Mouse (Mus musculus): ENCODE measurements around the gene Smtnl1. TPM values are rescaled to one million over a fixed set of nuclear protein-coding genes. Genes with fewer than 3 reads are reported as not detected.

Smtnl1 gene
- total and polyA plus RNA-seq, 3 experiments: not detected

DNA sequence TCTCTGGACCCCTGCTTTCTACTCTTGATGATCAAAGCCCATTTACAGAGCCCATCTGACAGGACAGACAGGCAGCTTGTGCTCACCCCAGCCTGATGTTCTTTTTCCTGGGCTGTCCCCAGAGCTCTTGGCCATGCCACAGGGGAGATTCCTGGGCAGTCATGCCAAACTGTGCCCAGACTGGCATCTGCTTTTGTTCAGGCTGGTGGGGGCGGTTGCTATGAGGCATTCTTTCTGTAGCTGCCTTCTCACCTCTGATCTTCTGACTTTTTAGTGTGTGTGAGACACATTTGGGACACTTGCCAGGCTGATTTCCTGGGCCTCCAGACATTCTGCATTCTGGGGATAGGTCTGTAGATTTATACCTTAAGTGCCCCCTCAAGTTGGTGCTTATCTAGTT lies 36.1 kb upstream of the Smtnl1 start:
- Histone ChIP-seq H3K36me3 (ENCODE audit: control insufficient read depth in 1 of 2, insufficient read depth in 2 of 2, low read length in 2 of 2) (peaks cover 15 to 16% of the 10 kb centered on the region in 2 experiments), H3K4me3 (ENCODE audit: control insufficient read depth in 1 of 2, insufficient read depth in 1 of 2, low read depth in 2 of 2, low read length in 2 of 2) (no peak overlapping the region), H3K9me3 (replicated peaks; ENCODE audit: insufficient read depth, low read length) (no peaks in the 10 kb centered on the region), H3K27me3 (ENCODE audit: control insufficient read depth in 1 of 2, insufficient read depth in 2 of 2, low read length in 2 of 2) (no peaks in the 10 kb centered on the region), H3K4me1 (ENCODE audit: control insufficient read depth in 1 of 2, insufficient read depth in 2 of 2, low read length in 2 of 2) (peaks cover 6 to 11% of the 10 kb centered on the region in 2 experiments), H3K27ac (ENCODE audit: control insufficient read depth, low read depth, low read length) (no peak overlapping the region), H3K79me2 (ENCODE audit: control insufficient read depth, insufficient read depth, low read length, poor library complexity) (no peaks in the 10 kb centered on the region), H3K9ac (ENCODE audit: control insufficient read depth, low read depth, low read length, poor library complexity, severe bottlenecking) (no peak overlapping the region)
- DNase-seq (ENCODE audit: low read depth, low spot score): no peak
- TF ChIP-seq E2F4 (IDR thresholded peaks at IDR 0.05; ENCODE audit: borderline replicate concordance, low read depth, low read length) (no peak), USF2 (IDR thresholded peaks at IDR 0.05; ENCODE audit: borderline replicate concordance in 1 of 2, insufficient read depth in 1 of 2, low read depth in 1 of 2, low read length in 2 of 2) (no peak), NRF1 (IDR thresholded peaks at IDR 0.05; ENCODE audit: insufficient read depth, low read depth, low read length, poor library complexity, severe bottlenecking) (no peak), POLR2AphosphoS5 (IDR thresholded peaks at IDR 0.05; ENCODE audit: borderline replicate concordance, low read depth, low read length) (no peak), MYC (IDR thresholded peaks at IDR 0.05; ENCODE audit: low read depth, low read length) (no peak), ZC3H11A (IDR thresholded peaks at IDR 0.05; ENCODE audit: low read depth, low read length) (no peak), MXI1 (IDR thresholded peaks at IDR 0.05; ENCODE audit: low read depth, low read length) (no peak), MYB (IDR thresholded peaks at IDR 0.05; ENCODE audit: low read depth, low read length) (no peak), UBTF (IDR thresholded peaks at IDR 0.05; ENCODE audit: borderline replicate concordance, insufficient read depth, low read depth, low read length) (no peak), TCF12 (IDR thresholded peaks at IDR 0.05; ENCODE audit: low read depth, low read length) (no peak), MAX (IDR thresholded peaks at IDR 0.05; ENCODE audit: low read length) (no peak), USF1 (IDR thresholded peaks at IDR 0.05; ENCODE audit: low read depth, low read length) (no peak), MAFK (IDR thresholded peaks at IDR 0.05; ENCODE audit: borderline replicate concordance, low read depth, low read length) (no peak), BHLHE40 (IDR thresholded peaks at IDR 0.05; ENCODE audit: borderline replicate concordance, low read depth, low read length) (no peak), ZNF384 (IDR thresholded peaks at IDR 0.05; ENCODE audit: low read depth, low read length) (no peak)

DNA sequence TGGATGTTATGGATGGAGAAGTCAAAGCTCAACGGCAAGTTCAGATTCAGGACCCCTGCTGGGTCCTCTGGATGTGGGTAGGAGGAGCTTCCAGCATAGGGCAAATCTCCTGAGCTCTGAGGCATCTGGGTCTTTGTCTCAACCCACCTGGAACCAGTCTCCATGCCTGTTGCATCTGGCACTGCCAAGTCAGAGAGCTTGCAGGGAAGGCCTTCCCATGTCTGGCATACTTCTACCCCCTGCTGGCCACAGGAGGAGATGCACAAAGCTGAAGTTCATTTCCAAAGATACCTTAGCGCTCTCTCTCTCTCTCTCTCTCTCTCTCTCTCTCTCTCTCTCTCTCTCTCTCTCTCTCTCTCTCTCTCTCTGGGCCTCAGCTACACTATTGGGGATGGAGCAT lies 33.3 kb upstream of the Smtnl1 start:
- no peaks in the 10 kb centered on the region for H3K27me3 ChIP-seq (ENCODE audit: control insufficient read depth in 1 of 2, insufficient read depth in 2 of 2, low read length in 2 of 2)
- H3K79me2 ChIP-seq (ENCODE audit: control insufficient read depth, insufficient read depth, low read length, poor library complexity): no peaks in the 10 kb centered on the region
- no peaks in the 10 kb centered on the region for H3K9me3 ChIP-seq (replicated peaks; ENCODE audit: insufficient read depth, low read length)
- peaks cover 0 to 5% of the 10 kb centered on the region in 2 experiments; a peak in 2 of 4 replicates for H3K4me1 ChIP-seq (ENCODE audit: control insufficient read depth in 1 of 2, insufficient read depth in 2 of 2, low read length in 2 of 2)
- no peak overlapping the region for H3K9ac ChIP-seq (ENCODE audit: control insufficient read depth, low read depth, low read length, poor library complexity, severe bottlenecking)
- DNase-seq (ENCODE audit: low read depth, low spot score): peak; percentile 69
- TF ChIP-seq CTCF (IDR thresholded peaks at IDR 0.05 in 2 of 3, conservative IDR thresholded peaks at IDR 0.05 in 1 of 3; ENCODE audit: control insufficient read depth in 1 of 3, insufficient read depth in 1 of 3, low read depth in 2 of 3, low read length in 3 of 3, poor library complexity in 1 of 3, severe bottlenecking in 1 of 3): peak; percentile 68 to 72 (median 68)
- no peak for TF ChIP-seq ZNF384 (IDR thresholded peaks at IDR 0.05; ENCODE audit: low read depth, low read length)
- no peak for TF ChIP-seq CHD1 (IDR thresholded peaks at IDR 0.05; ENCODE audit: low read depth, low read length)
- peak; percentile 67 for TF ChIP-seq ZC3H11A (IDR thresholded peaks at IDR 0.05; ENCODE audit: low read depth, low read length)
- TF ChIP-seq SIN3A (IDR thresholded peaks at IDR 0.05; ENCODE audit: low read length): 0 out of 2 replicates have a peak, but pooled peaks have one; percentile 22
- peak; percentile 73; the same call in 1 of the 2 replicates for TF ChIP-seq JUND (IDR thresholded peaks at IDR 0.05; ENCODE audit: low read depth, low read length)
- TF ChIP-seq POLR2A (IDR thresholded peaks at IDR 0.05; ENCODE audit: control insufficient read depth in 1 of 2, insufficient read depth in 1 of 2, low read depth in 1 of 2, low read length in 2 of 2, poor library complexity in 1 of 2): no peak; a peak in 1 of 4 replicates
- peak; percentile 73 for TF ChIP-seq SMC3 (IDR thresholded peaks at IDR 0.05; ENCODE audit: low read depth, low read length)
- no peak for TF ChIP-seq TCF12 (IDR thresholded peaks at IDR 0.05; ENCODE audit: low read depth, low read length)
- TF ChIP-seq RAD21 (IDR thresholded peaks at IDR 0.05; ENCODE audit: low read depth, low read length): peak; percentile 70
- no peak for TF ChIP-seq KAT2A (conservative IDR thresholded peaks at IDR 0.05; ENCODE audit: low read depth, low read length)
- no peak for TF ChIP-seq CHD2 (IDR thresholded peaks at IDR 0.05; ENCODE audit: low read length)
- H3K27ac ChIP-seq (ENCODE audit: control insufficient read depth, low read depth, low read length): no peak overlapping the region
- peaks cover 9 to 13% of the 10 kb centered on the region in 2 experiments for H3K36me3 ChIP-seq (ENCODE audit: control insufficient read depth in 1 of 2, insufficient read depth in 2 of 2, low read length in 2 of 2)
- H3K4me3 ChIP-seq (ENCODE audit: control insufficient read depth in 1 of 2, insufficient read depth in 1 of 2, low read depth in 2 of 2, low read length in 2 of 2): no peak overlapping the region

Measured in MEL (cell line).